Mouse (Mus musculus): ENCODE data around the gene Ubash3a. TPM values are rescaled to one million over a fixed set of nuclear protein-coding genes. Genes with fewer than 3 reads are reported as not detected.

The Ubash3a gene
- polyA plus RNA-seq, 1 experiment from 2014 or later: 0.37 TPM

GRCm38 (mm10) chr17:31191825-31192224 is 15.8 kb upstream of the Ubash3a start:
- no peak overlapping the region for H3K4me2 ChIP-seq (replicated peaks)
- ATAC-seq (ENCODE audit: insufficient number of reproducible peaks, insufficient read depth, low FRiP score, low TSS enrichment): no peak
- no peak overlapping the region for H3K27ac ChIP-seq
- no peak overlapping the region for H3K9ac ChIP-seq
- no peaks in the 10 kb centered on the region for H3K27me3 ChIP-seq
- 75% methylated on average over 8 of the region's 8 CpGs for WGBS
- H3K4me1 ChIP-seq: no peaks in the 10 kb centered on the region
- no peaks in the 10 kb centered on the region for H3K9me3 ChIP-seq
- H3K36me3 ChIP-seq: no peaks in the 10 kb centered on the region
- H3K4me3 ChIP-seq: no peak overlapping the region

- Histone ChIP-seq H3K36me3 (no peaks in the 10 kb centered on the region), H3K27me3 (no peaks in the 10 kb centered on the region), H3K4me1 (no peaks in the 10 kb centered on the region), H3K4me3 (no peak overlapping the region), H3K27ac (no peak overlapping the region), H3K9me3 (no peaks in the 10 kb centered on the region), H3K9ac (no peak overlapping the region), H3K4me2 (replicated peaks) (no peak overlapping the region)
- WGBS: 27% methylated on average over 2 of the region's 2 CpGs
- no peak for ATAC-seq (ENCODE audit: insufficient number of reproducible peaks, insufficient read depth, low FRiP score, low TSS enrichment)
Observed at GRCm38 (mm10) chr17:31192663-31193062, 15.0 kb upstream of the Ubash3a start.

GRCm38 (mm10) chr17:31193360-31193759 is 14.3 kb upstream of the Ubash3a start:
- no peak overlapping the region for H3K4me2 ChIP-seq (replicated peaks)
- WGBS: 82% methylated on average over 9 of the region's 9 CpGs
- ATAC-seq (ENCODE audit: insufficient number of reproducible peaks, insufficient read depth, low FRiP score, low TSS enrichment): no peak
- H3K4me1 ChIP-seq: no peaks in the 10 kb centered on the region
- no peaks in the 10 kb centered on the region for H3K36me3 ChIP-seq
- no peak overlapping the region for H3K9ac ChIP-seq
- H3K27me3 ChIP-seq: no peaks in the 10 kb centered on the region
- no peak overlapping the region for H3K27ac ChIP-seq
- H3K4me3 ChIP-seq: no peak overlapping the region
- no peaks in the 10 kb centered on the region for H3K9me3 ChIP-seq

GRCm38 (mm10) chr17:31195207-31195606 is 12.5 kb upstream of the Ubash3a start:
- Histone ChIP-seq H3K9ac (no peak overlapping the region), H3K4me3 (no peak overlapping the region), H3K27ac (no peak overlapping the region), H3K9me3 (no peaks in the 10 kb centered on the region), H3K4me2 (replicated peaks) (no peak overlapping the region), H3K4me1 (no peaks in the 10 kb centered on the region), H3K27me3 (no peaks in the 10 kb centered on the region; the same call in 1 of the 2 replicates), H3K36me3 (no peaks in the 10 kb centered on the region)
- WGBS: 88% methylated on average over 6 of the region's 6 CpGs
- no peak for ATAC-seq (ENCODE audit: insufficient number of reproducible peaks, insufficient read depth, low FRiP score, low TSS enrichment)

DNA sequence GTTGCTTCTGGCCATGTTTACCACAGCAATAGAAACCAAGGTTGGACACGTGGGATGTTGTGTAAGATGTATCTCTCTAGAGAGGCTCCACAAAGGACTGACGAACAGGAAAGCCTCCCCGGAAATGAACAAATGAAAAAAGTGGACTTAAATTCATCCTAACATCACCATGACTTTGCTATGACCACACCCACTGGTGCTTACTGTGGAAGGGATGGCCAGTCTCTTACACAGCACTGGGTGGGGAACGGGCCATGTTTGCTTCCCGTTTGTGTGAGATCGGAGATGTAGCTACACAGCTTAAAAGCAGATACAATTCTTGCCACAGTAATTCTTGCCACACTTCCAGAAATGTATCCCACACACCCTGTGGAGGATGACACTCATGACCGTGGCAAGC is 11.4 kb upstream of the Ubash3a start:
- Histone ChIP-seq H3K27ac (no peak overlapping the region), H3K27me3 (no peaks in the 10 kb centered on the region; the same call in 1 of the 2 replicates), H3K9me3 (no peaks in the 10 kb centered on the region), H3K4me1 (no peaks in the 10 kb centered on the region), H3K9ac (no peak overlapping the region), H3K4me3 (no peak overlapping the region), H3K36me3 (no peaks in the 10 kb centered on the region), H3K4me2 (replicated peaks) (no peak overlapping the region)
- ATAC-seq (ENCODE audit: insufficient number of reproducible peaks, insufficient read depth, low FRiP score, low TSS enrichment): no peak
- WGBS: 88% methylated on average over 7 of the region's 7 CpGs

DNA sequence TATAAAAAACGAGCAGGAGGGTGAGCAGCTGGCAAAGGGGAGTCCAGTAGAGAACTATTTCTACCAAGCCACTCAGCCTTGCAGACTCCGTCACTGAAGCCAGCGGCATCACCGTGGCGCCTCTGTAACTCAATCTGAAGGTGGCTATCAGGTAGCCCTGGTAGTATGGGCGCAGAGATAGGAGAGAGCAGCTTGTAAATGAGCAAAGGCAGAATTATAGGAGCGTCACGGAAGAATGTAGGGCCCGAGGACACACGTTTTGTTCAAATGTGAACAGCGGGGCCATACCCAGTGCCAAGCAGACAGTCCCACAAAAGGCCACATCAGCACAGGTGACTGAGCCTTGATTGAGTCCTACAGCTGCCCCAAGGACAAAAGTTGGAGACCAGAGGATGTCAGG is 8.8 kb upstream of the Ubash3a start, which contains the start of gene Tmprss3:
Gene Tmprss3 (minus strand): TSS at position 101 of the 400 bp plus-strand sequence.
- ATAC-seq (ENCODE audit: insufficient number of reproducible peaks, insufficient read depth, low FRiP score, low TSS enrichment): no peak

GRCm38 (mm10) chr17:31208654-31209053 is 981 bp downstream of the Ubash3a start:
- no peak for ATAC-seq (ENCODE audit: insufficient number of reproducible peaks, insufficient read depth, low FRiP score, low TSS enrichment)
- H3K9ac ChIP-seq: no peak overlapping the region
- H3K27ac ChIP-seq: no peak overlapping the region
- H3K9me3 ChIP-seq: no peaks in the 10 kb centered on the region
- H3K4me3 ChIP-seq: no peak overlapping the region
- H3K36me3 ChIP-seq: no peaks in the 10 kb centered on the region
- H3K4me2 ChIP-seq (replicated peaks): no peak overlapping the region
- 84% methylated on average over 8 of the region's 8 CpGs for WGBS
- H3K27me3 ChIP-seq: no peaks in the 10 kb centered on the region
- H3K4me1 ChIP-seq: no peaks in the 10 kb centered on the region

More for the DNA sequence above, 8.8 kb upstream of the Ubash3a start, which contains the start of gene Tmprss3:
- Histone ChIP-seq H3K4me3 (no peak within 1 kb of the TSS), H3K4me2 (replicated peaks) (no peak within 1 kb of the TSS), H3K4me1 (no peaks in the 10 kb centered on the region), H3K36me3 (no peaks in the 10 kb centered on the region), H3K27me3 (no peaks in the 10 kb centered on the region; the same call in 1 of the 2 replicates), H3K27ac (no peak within 1 kb of the TSS), H3K9me3 (no peaks in the 10 kb centered on the region), H3K9ac (no peak within 1 kb of the TSS)
- 75% methylated on average over 11 of the region's 11 CpGs for WGBS

DNA sequence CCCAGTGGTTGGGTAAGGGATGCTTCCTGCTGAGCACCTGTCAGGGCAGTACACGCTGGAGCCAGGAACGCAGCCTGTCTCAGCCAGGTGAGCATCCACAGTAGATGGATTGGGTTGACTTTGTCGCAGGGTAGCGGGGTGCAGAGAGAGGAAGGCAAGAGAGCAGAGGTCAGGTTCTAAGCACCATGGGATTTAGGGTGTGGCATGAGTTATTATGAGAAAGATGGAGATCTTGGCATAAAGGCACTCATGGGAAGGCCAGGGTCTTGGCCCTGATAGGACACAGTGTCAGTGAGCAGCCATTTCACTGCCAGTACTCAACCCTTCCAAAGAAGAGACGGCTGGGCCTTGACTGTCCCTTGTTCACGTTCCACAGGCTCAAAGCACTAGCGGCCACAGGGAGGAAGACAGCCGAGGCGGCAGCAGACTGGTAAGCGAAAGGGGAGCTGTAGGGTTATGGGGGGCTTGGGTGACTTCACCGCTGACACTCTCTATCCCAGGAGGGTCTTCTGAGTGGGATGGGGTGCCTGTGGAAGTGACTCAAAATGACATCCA is 1.8 kb downstream of the Ubash3a start:
- Histone ChIP-seq H3K27ac (no peak overlapping the region), H3K36me3 (no peaks in the 10 kb centered on the region), H3K27me3 (no peaks in the 10 kb centered on the region), H3K4me2 (replicated peaks) (no peak overlapping the region), H3K9me3 (no peaks in the 10 kb centered on the region), H3K4me3 (no peak overlapping the region), H3K4me1 (no peaks in the 10 kb centered on the region), H3K9ac (no peak overlapping the region)
- ATAC-seq (ENCODE audit: insufficient number of reproducible peaks, insufficient read depth, low FRiP score, low TSS enrichment): no peak
- WGBS: 91% methylated on average over 11 of the region's 11 CpGs

DNA sequence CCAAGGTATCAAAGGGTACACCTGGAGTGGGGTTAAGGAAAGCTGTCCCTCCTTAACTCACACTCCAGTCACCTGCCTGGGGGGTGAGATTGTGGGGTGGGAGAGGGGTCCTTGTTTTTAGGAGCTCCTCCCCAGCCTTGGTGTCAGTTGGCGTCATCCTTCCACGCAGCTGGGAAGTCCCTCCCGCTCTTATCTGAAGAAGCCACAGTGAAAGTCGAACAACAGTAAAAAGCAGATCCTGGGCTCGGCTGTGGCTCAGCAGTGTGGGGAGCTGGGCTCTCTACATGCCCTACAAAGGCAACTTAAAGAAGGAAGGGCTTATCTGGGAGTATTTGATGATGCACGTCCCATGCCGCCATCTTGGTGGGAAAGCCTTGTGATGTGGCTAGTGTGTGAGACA is 2.6 kb downstream of the Ubash3a start:
- no peak overlapping the region for H3K27ac ChIP-seq
- no peaks in the 10 kb centered on the region for H3K36me3 ChIP-seq
- WGBS: 86% methylated on average over 7 of the region's 7 CpGs
- no peak overlapping the region for H3K4me2 ChIP-seq (replicated peaks)
- ATAC-seq (ENCODE audit: insufficient number of reproducible peaks, insufficient read depth, low FRiP score, low TSS enrichment): no peak
- H3K4me1 ChIP-seq: no peaks in the 10 kb centered on the region
- H3K9ac ChIP-seq: no peak overlapping the region
- no peak overlapping the region for H3K4me3 ChIP-seq
- H3K9me3 ChIP-seq: no peaks in the 10 kb centered on the region
- no peaks in the 10 kb centered on the region for H3K27me3 ChIP-seq

GRCm38 (mm10) chr17:31211881-31212280 is 4.2 kb downstream of the Ubash3a start:
- no peaks in the 10 kb centered on the region for H3K9me3 ChIP-seq
- no peak overlapping the region for H3K4me2 ChIP-seq (replicated peaks)
- ATAC-seq (ENCODE audit: insufficient number of reproducible peaks, insufficient read depth, low FRiP score, low TSS enrichment): no peak
- H3K36me3 ChIP-seq: no peaks in the 10 kb centered on the region
- H3K4me1 ChIP-seq: 0 out of 2 replicates have a peak, but pooled peaks cover 5% of the 10 kb centered on the region
- no peak overlapping the region for H3K9ac ChIP-seq
- H3K27ac ChIP-seq: no peak overlapping the region
- no peak overlapping the region for H3K4me3 ChIP-seq
- 87% methylated on average over 6 of the region's 6 CpGs for WGBS
- H3K27me3 ChIP-seq: no peaks in the 10 kb centered on the region

DNA sequence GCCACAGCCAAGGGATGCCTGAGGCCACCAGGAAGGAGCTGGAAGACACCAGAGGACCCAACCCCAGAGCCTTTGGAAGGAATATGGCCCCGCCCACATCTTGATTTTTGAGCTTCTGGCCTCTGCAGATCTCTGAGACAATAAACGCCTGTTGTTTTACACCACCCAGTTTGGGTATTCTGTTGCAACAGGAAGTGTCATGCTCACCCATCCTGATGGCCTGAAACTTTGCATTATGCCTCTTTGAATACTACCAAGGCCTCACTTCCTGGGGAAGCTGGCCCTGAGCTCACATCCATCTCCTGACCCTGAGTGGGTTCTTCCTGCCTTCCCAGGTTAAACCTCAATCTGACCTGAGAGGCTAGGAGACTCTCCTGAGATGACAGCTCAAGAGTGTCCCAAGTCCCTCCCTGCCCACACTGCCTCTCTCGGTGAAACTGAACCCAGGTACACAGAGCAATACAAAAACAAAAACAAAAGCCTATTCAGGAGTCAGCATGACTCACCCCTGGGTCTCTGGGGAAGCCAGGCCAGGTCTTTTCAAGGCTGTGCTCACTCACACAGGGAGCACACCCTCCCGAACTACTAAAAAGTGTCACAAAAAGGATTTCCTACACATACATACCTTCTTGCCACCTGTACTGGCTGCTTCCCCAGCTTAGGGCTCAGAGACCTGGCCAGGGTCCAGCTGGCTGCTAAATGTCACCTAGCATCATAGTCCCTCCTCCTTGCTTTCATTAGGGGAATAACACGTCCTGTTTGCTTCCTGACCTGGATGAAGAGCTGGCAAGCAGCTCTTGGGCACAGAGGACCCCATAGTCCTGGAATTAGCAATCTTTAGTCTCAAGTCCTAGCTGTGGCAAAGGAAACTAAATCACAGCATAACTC is 8.6 kb downstream of the Ubash3a start:
- Histone ChIP-seq H3K4me2 (replicated peaks) (no peak overlapping the region), H3K9me3 (no peaks in the 10 kb centered on the region), H3K27ac (no peak overlapping the region), H3K4me3 (no peak overlapping the region), H3K9ac (no peak overlapping the region), H3K27me3 (no peaks in the 10 kb centered on the region), H3K4me1 (0 out of 2 replicates have a peak, but pooled peaks cover 5% of the 10 kb centered on the region), H3K36me3 (no peaks in the 10 kb centered on the region)
- WGBS: 39% methylated on average over 5 of the region's 5 CpGs
- no peak for ATAC-seq (ENCODE audit: insufficient number of reproducible peaks, insufficient read depth, low FRiP score, low TSS enrichment)

DNA sequence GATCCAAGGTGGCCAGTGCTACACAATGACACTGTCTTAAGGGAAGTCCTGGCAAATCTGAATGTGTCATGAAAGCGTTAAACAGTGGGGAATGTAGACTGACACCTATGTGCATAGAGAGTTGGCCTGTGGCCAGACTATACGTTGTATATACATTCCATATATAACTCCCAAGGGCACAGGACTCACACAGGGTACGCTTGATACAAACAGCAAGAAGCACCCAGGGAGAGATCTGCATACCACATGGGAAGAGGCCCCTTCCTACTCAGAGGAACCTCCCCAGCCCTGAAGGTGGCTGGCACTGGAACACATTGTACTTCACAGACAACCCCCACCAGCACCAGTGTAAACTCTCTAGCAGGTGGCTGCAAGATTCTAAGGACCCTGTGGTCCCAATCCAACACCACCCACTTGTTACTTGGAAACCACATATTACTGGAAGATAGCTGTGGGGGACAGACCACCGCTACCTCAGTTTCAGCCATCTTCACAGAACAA is 15.2 kb downstream of the Ubash3a start:
- H3K4me2 ChIP-seq (replicated peaks): no peak overlapping the region
- no peak for ATAC-seq (ENCODE audit: insufficient number of reproducible peaks, insufficient read depth, low FRiP score, low TSS enrichment)
- H3K9me3 ChIP-seq: no peaks in the 10 kb centered on the region

More for the DNA sequence above, 15.2 kb downstream of the Ubash3a start:
- no peak overlapping the region for H3K4me3 ChIP-seq
- peaks cover 16% of the 10 kb centered on the region for H3K4me1 ChIP-seq
- no peak overlapping the region for H3K9ac ChIP-seq
- no peaks in the 10 kb centered on the region for H3K36me3 ChIP-seq
- no peak overlapping the region for H3K27ac ChIP-seq
- no peaks in the 10 kb centered on the region for H3K27me3 ChIP-seq
- WGBS: 57% methylated on average over 4 of the region's 4 CpGs
